In genomic region chr8:87831567-87831966, GRCm38 (mm10) we compare ENCODE assay signal across 9 mouse cellular contexts.
DNase-seq lines count a peak whose midpoint lies in the region; ATAC-seq and TF ChIP-seq lines count a peak whose summit lies in the region.
"Had no signal": no experiment of that assay in that cellular context is flagged by ENCODE, and none has a peak within 500 bp of the region (broad histone marks: within the 10 kb centered on the region; RNA-seq: fewer than 3 reads in every experiment).

No protein-coding gene starts in this region.

- no peak for TF ChIP-seq POLR2A in thymus, adult 2 months (IDR thresholded peaks at IDR 0.05; ENCODE audit: control insufficient read depth, extremely low read depth, insufficient read depth, low read length, poor library complexity)

- no peaks in the 10 kb centered on the region for H3K27me3 ChIP-seq in lung, embryonic 16.5 days (ENCODE audit: control insufficient read depth, insufficient read depth, low read depth, low read length)
- no peaks in the 10 kb centered on the region for H3K27me3 ChIP-seq in forebrain, embryonic 13.5 days
- no peaks in the 10 kb centered on the region for H3K27me3 ChIP-seq in thymus, adult 2 months (ENCODE audit: control insufficient read depth, insufficient read depth, low read length)

- no peak for TF ChIP-seq CTCF in thymus, adult 2 months (IDR thresholded peaks at IDR 0.05; ENCODE audit: borderline replicate concordance, control insufficient read depth, extremely low read depth, insufficient read depth, low read length, poor library complexity)

- no peak for ATAC-seq in lung, embryonic 16.5 days (ENCODE audit: low read depth)
- ATAC-seq in forebrain, embryonic 13.5 days = peak; percentile 9; the same call in 1 of the 2 replicates

- H3K9ac ChIP-seq in lung, embryonic 16.5 days (ENCODE audit: low read length) = peak overlapping the region; percentile 27
- peak overlapping the region; percentile 55 for H3K9ac ChIP-seq in forebrain, embryonic 13.5 days

- no peak for DNase-seq in lung, postnatal 4 days
- DNase-seq in mesoderm, embryonic 11.5 days (ENCODE audit: low read depth, low spot score) = peak; percentile 82
- DNase-seq in yolk sac, embryonic 10.5 days (ENCODE audit: low spot score) = peak; percentile 62
- DNase-seq in lung, postnatal 14 days = no peak
- no peak for DNase-seq in adrenal gland, postnatal 36 days
- no peak for DNase-seq in thymus, adult 2 months
- DNase-seq: kidney, adult 8-10 months had no signal

- WGBS in lung, embryonic 16.5 days = 23% methylated on average over 5 of the region's 5 CpGs
- 4% methylated on average over 5 of the region's 5 CpGs for WGBS in forebrain, embryonic 13.5 days
- WGBS in thymus, adult 2 months = 72% methylated on average over 5 of the region's 5 CpGs

- no peak overlapping the region for H3K4me2 ChIP-seq in lung, embryonic 16.5 days (ENCODE audit: low read depth, low read length)
- 0 out of 2 replicates have a peak overlapping the region, but pooled peaks have one; percentile 15 for H3K4me2 ChIP-seq in forebrain, embryonic 13.5 days

- no peaks in the 10 kb centered on the region for H3K36me3 ChIP-seq in lung, embryonic 16.5 days (ENCODE audit: control insufficient read depth, insufficient read depth, low read length)
- H3K36me3 ChIP-seq in forebrain, embryonic 13.5 days (ENCODE audit: poor library complexity, severe bottlenecking) = no peaks in the 10 kb centered on the region
- H3K36me3 ChIP-seq in thymus, adult 2 months (ENCODE audit: control insufficient read depth, insufficient read depth, low read length) = no peaks in the 10 kb centered on the region

- H3K4me3 ChIP-seq in lung, embryonic 16.5 days (ENCODE audit: low read length) = no peak overlapping the region
- no peak overlapping the region for H3K4me3 ChIP-seq in forebrain, embryonic 13.5 days
- no peak overlapping the region for H3K4me3 ChIP-seq in thymus, adult 2 months (ENCODE audit: control insufficient read depth, insufficient read depth, low read length)

- peaks cover 43% of the 10 kb centered on the region for H3K4me1 ChIP-seq in lung, embryonic 16.5 days (replicated peaks; ENCODE audit: control insufficient read depth, insufficient read depth, low read length)
- H3K4me1 ChIP-seq in forebrain, embryonic 13.5 days = peaks cover 65% of the 10 kb centered on the region
- no peaks in the 10 kb centered on the region for H3K4me1 ChIP-seq in thymus, adult 2 months (replicated peaks; ENCODE audit: control insufficient read depth, insufficient read depth, low read length)

- no peak overlapping the region for H3K27ac ChIP-seq in lung, embryonic 16.5 days (ENCODE audit: low read length)
- peak overlapping the region; percentile 83 for H3K27ac ChIP-seq in forebrain, embryonic 13.5 days
- no peak overlapping the region for H3K27ac ChIP-seq in thymus, adult 2 months (ENCODE audit: control insufficient read depth, insufficient read depth, low read length)

- no peaks in the 10 kb centered on the region for H3K9me3 ChIP-seq in lung, embryonic 16.5 days (ENCODE audit: control insufficient read depth, low read length)
- H3K9me3 ChIP-seq in forebrain, embryonic 13.5 days (replicated peaks) = no peaks in the 10 kb centered on the region

Comparison
In these comparisons a context has a peak if more than half of its experiments do, and no peak if none do; other contexts are left out.
1. DNase-seq: peak in mesoderm, embryonic 11.5 days (single experiment) and yolk sac, embryonic 10.5 days (single experiment); none in lung, postnatal 4 days (0 of 2), lung, postnatal 14 days (single experiment), adrenal gland, postnatal 36 days (0 of 2) and thymus, adult 2 months (single experiment).